Mouse (Mus musculus): Measurements from ENCODE around the gene Dennd1b. TPM values are rescaled to one million over a fixed set of nuclear protein-coding genes. Genes with fewer than 3 reads are reported as not detected.

The Dennd1b gene
- polyA plus RNA-seq, 1 experiment from 2014 or later: 5.3 TPM

GRCm38 (mm10) chr1:138995621-138996380 is 32.6 kb downstream of the Dennd1b start:
- Histone ChIP-seq H3K4me2 (ENCODE audit: low read depth, low read length) (no peak overlapping the region), H3K27ac (ENCODE audit: low read length) (no peak overlapping the region), H3K27me3 (replicated peaks; ENCODE audit: control insufficient read depth, insufficient read depth, low read length) (no peaks in the 10 kb centered on the region), H3K4me3 (ENCODE audit: low read length) (no peak overlapping the region), H3K36me3 (ENCODE audit: control insufficient read depth, insufficient read depth, low read length) (no peaks in the 10 kb centered on the region), H3K4me1 (ENCODE audit: control insufficient read depth, insufficient read depth, low read length) (0 out of 2 replicates have a peak, but pooled peaks cover 3% of the 10 kb centered on the region), H3K9ac (ENCODE audit: low read depth, low read length) (no peak overlapping the region), H3K9me3 (ENCODE audit: control insufficient read depth, low read length) (no peaks in the 10 kb centered on the region)
- no peak for ATAC-seq
- 88% methylated on average over 6 of the region's 6 CpGs for WGBS

- no peaks in the 10 kb centered on the region for H3K36me3 ChIP-seq (ENCODE audit: control insufficient read depth, insufficient read depth, low read length)
- 0 out of 2 replicates have a peak, but pooled peaks cover 3% of the 10 kb centered on the region for H3K4me1 ChIP-seq (ENCODE audit: control insufficient read depth, insufficient read depth, low read length)
- WGBS: 87% methylated on average over 2 of the region's 2 CpGs
- H3K27me3 ChIP-seq (replicated peaks; ENCODE audit: control insufficient read depth, insufficient read depth, low read length): no peaks in the 10 kb centered on the region
- H3K9me3 ChIP-seq (ENCODE audit: control insufficient read depth, low read length): no peaks in the 10 kb centered on the region
- no peak overlapping the region for H3K4me3 ChIP-seq (ENCODE audit: low read length)
- H3K9ac ChIP-seq (ENCODE audit: low read depth, low read length): no peak overlapping the region
- H3K27ac ChIP-seq (ENCODE audit: low read length): no peak overlapping the region
- no peak overlapping the region for H3K4me2 ChIP-seq (ENCODE audit: low read depth, low read length)
- ATAC-seq: no peak
Measured at GRCm38 (mm10) chr1:138996663-138997062, 33.4 kb downstream of the Dennd1b start.

GRCm38 (mm10) chr1:139000675-139001379 is 37.6 kb downstream of the Dennd1b start:
- WGBS: 60% methylated on average over 9 of the region's 9 CpGs
- no peak overlapping the region for H3K4me2 ChIP-seq (ENCODE audit: low read depth, low read length)
- H3K9ac ChIP-seq (ENCODE audit: low read depth, low read length): no peak overlapping the region
- H3K4me3 ChIP-seq (ENCODE audit: low read length): no peak overlapping the region
- H3K27ac ChIP-seq (ENCODE audit: low read length): no peak overlapping the region
- no peaks in the 10 kb centered on the region for H3K36me3 ChIP-seq (ENCODE audit: control insufficient read depth, insufficient read depth, low read length)
- no peaks in the 10 kb centered on the region for H3K27me3 ChIP-seq (replicated peaks; ENCODE audit: control insufficient read depth, insufficient read depth, low read length)
- no peaks in the 10 kb centered on the region for H3K9me3 ChIP-seq (ENCODE audit: control insufficient read depth, low read length)
- peaks cover 2% of the 10 kb centered on the region; the same call in 1 of the 2 replicates for H3K4me1 ChIP-seq (ENCODE audit: control insufficient read depth, insufficient read depth, low read length)
- ATAC-seq: no peak

- ATAC-seq: no peak
- H3K36me3 ChIP-seq (ENCODE audit: control insufficient read depth, insufficient read depth, low read length): no peaks in the 10 kb centered on the region
- H3K4me1 ChIP-seq (ENCODE audit: control insufficient read depth, insufficient read depth, low read length): peaks cover 5% of the 10 kb centered on the region; the same call in 1 of the 2 replicates
- no peaks in the 10 kb centered on the region for H3K9me3 ChIP-seq (ENCODE audit: control insufficient read depth, low read length)
- no peak overlapping the region for H3K4me2 ChIP-seq (ENCODE audit: low read depth, low read length)
- H3K27ac ChIP-seq (ENCODE audit: low read length): no peak overlapping the region
- H3K9ac ChIP-seq (ENCODE audit: low read depth, low read length): no peak overlapping the region
- WGBS: 86% methylated on average over 2 of the region's 2 CpGs
- H3K27me3 ChIP-seq (replicated peaks; ENCODE audit: control insufficient read depth, insufficient read depth, low read length): no peaks in the 10 kb centered on the region
- H3K4me3 ChIP-seq (ENCODE audit: low read length): no peak overlapping the region
Measured at GRCm38 (mm10) chr1:139003503-139003902, 40.3 kb downstream of the Dennd1b start.

- WGBS: 68% methylated on average over 1 of the region's 1 CpGs
- peak; percentile 90 for ATAC-seq
- H3K4me2 ChIP-seq (ENCODE audit: low read depth, low read length): no peak overlapping the region
Measured at GRCm38 (mm10) chr1:139006000-139006399, 42.8 kb downstream of the Dennd1b start.

GRCm38 (mm10) chr1:139007475-139007874 is 44.2 kb downstream of the Dennd1b start:
- H3K36me3 ChIP-seq (ENCODE audit: control insufficient read depth, insufficient read depth, low read length): no peaks in the 10 kb centered on the region
- H3K4me2 ChIP-seq (ENCODE audit: low read depth, low read length): no peak overlapping the region
- no peak overlapping the region for H3K27ac ChIP-seq (ENCODE audit: low read length)
- H3K27me3 ChIP-seq (replicated peaks; ENCODE audit: control insufficient read depth, insufficient read depth, low read length): no peaks in the 10 kb centered on the region
- H3K9me3 ChIP-seq (ENCODE audit: control insufficient read depth, low read length): no peaks in the 10 kb centered on the region
- no peak for ATAC-seq
- H3K4me3 ChIP-seq (ENCODE audit: low read length): no peak overlapping the region
- H3K9ac ChIP-seq (ENCODE audit: low read depth, low read length): no peak overlapping the region
- H3K4me1 ChIP-seq (ENCODE audit: control insufficient read depth, insufficient read depth, low read length): peaks cover 5% of the 10 kb centered on the region; the same call in 1 of the 2 replicates
- 92% methylated on average over 3 of the region's 3 CpGs for WGBS

More at GRCm38 (mm10) chr1:139006000-139006399, 42.8 kb downstream of the Dennd1b start:
- Histone ChIP-seq H3K27ac (ENCODE audit: low read length) (peak overlapping the region; percentile 33; the same call in 1 of the 2 replicates), H3K4me3 (ENCODE audit: low read length) (no peak overlapping the region), H3K27me3 (replicated peaks; ENCODE audit: control insufficient read depth, insufficient read depth, low read length) (no peaks in the 10 kb centered on the region), H3K9me3 (ENCODE audit: control insufficient read depth, low read length) (no peaks in the 10 kb centered on the region), H3K9ac (ENCODE audit: low read depth, low read length) (no peak overlapping the region), H3K36me3 (ENCODE audit: control insufficient read depth, insufficient read depth, low read length) (no peaks in the 10 kb centered on the region), H3K4me1 (ENCODE audit: control insufficient read depth, insufficient read depth, low read length) (peaks cover 5% of the 10 kb centered on the region; the same call in 1 of the 2 replicates)

- Histone ChIP-seq H3K9ac (ENCODE audit: low read depth, low read length) (no peak overlapping the region), H3K4me3 (ENCODE audit: low read length) (no peak overlapping the region), H3K4me1 (ENCODE audit: control insufficient read depth, insufficient read depth, low read length) (no peaks in the 10 kb centered on the region), H3K4me2 (ENCODE audit: low read depth, low read length) (no peak overlapping the region), H3K27ac (ENCODE audit: low read length) (no peak overlapping the region), H3K36me3 (ENCODE audit: control insufficient read depth, insufficient read depth, low read length) (no peaks in the 10 kb centered on the region), H3K27me3 (replicated peaks; ENCODE audit: control insufficient read depth, insufficient read depth, low read length) (no peaks in the 10 kb centered on the region), H3K9me3 (ENCODE audit: control insufficient read depth, low read length) (no peaks in the 10 kb centered on the region)
- WGBS: 82% methylated on average over 5 of the region's 5 CpGs
- no peak for ATAC-seq
Measured at GRCm38 (mm10) chr1:139015118-139015788, 52.0 kb downstream of the Dennd1b start.

GRCm38 (mm10) chr1:139021298-139021697 is 58.1 kb downstream of the Dennd1b start:
- Histone ChIP-seq H3K27ac (ENCODE audit: low read length) (no peak overlapping the region), H3K27me3 (replicated peaks; ENCODE audit: control insufficient read depth, insufficient read depth, low read length) (no peaks in the 10 kb centered on the region), H3K36me3 (ENCODE audit: control insufficient read depth, insufficient read depth, low read length) (no peaks in the 10 kb centered on the region), H3K4me3 (ENCODE audit: low read length) (no peak overlapping the region), H3K9me3 (ENCODE audit: control insufficient read depth, low read length) (no peaks in the 10 kb centered on the region), H3K4me1 (ENCODE audit: control insufficient read depth, insufficient read depth, low read length) (no peaks in the 10 kb centered on the region), H3K9ac (ENCODE audit: low read depth, low read length) (no peak overlapping the region), H3K4me2 (ENCODE audit: low read depth, low read length) (no peak overlapping the region)
- 33% methylated on average over 7 of the region's 7 CpGs for WGBS
- no peak for ATAC-seq
